Mouse (Mus musculus): ENCODE results near the gene Pde4d. TPM values are rescaled to one million over a fixed set of nuclear protein-coding genes. Genes with fewer than 3 reads are reported as not detected.

The Pde4d gene
- total RNA-seq, 1 experiment from 2014 or later = 18.9 TPM

- no peak for DNase-seq
Measured at GRCm38 (mm10) chr13:109576725-109577124, 1127.0 kb downstream of the Pde4d start.

- DNase-seq = no peak
Measured at GRCm38 (mm10) chr13:109577454-109577853, 1127.7 kb downstream of the Pde4d start.

GRCm38 (mm10) chr13:109577901-109578300 lies 1128.2 kb downstream of the Pde4d start:
- DNase-seq = no peak

DNA sequence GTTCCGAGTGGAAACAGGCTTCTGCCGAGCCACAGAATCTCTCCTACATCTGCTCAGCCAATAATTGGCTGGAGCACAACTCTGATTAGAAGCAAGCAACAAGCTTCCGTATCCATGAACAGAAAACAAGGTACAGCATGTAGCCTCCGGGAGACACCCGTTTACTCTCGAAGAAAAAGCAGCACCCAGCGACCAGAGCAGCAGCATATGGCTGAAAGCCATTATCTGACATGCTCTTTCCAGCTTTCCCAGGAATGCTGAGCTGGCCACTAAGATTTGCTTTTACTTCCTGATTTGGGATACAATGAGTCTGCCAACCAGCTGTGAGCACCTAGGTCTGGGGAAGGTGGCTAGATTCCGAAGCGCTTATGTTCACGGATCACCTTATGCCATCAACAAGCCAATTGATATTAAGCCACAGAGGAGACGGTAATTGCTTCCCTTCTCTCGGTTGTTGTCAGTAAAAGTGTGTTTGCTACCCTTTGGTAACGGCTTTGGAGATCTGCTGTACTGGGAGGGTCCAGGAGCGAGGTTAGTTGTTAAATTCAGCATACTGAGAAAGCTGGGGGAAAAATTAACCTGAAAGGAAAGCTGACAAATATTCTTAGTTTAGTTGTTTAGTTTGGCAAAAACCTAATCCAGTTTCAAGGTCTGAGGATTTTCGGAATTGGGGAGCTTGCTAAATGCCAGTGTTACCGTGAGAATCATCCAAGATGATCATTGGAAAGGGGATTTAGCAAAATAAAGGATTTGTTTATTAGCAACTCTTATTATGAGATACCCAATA lies 1131.7 kb downstream of the Pde4d start:
- no peak for DNase-seq

- no peak for DNase-seq
Measured at GRCm38 (mm10) chr13:109590048-109590447, 1140.3 kb downstream of the Pde4d start.

- no peak for DNase-seq
Measured at GRCm38 (mm10) chr13:109592192-109592797, 1142.5 kb downstream of the Pde4d start.

DNA sequence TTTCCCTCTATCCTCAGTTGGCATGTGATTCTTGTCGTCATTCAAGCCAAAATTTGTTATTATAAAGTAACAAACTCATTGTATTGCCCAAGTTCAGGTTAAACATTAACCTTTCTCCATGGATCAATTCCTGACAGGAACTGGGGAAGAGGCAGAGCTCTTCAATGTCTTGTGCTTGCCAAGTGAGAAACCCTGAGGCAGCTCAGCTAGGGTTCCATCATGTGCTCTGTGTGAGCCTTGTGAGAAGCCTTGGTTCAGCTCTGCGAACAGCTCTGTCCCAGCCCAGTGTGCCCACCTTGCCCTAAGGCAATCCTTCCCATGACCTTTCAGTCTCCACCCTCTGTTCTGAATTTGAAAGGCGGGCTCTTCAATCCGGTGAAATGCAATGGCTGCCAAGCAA lies 1150.0 kb downstream of the Pde4d start:
- no peak for DNase-seq

DNA sequence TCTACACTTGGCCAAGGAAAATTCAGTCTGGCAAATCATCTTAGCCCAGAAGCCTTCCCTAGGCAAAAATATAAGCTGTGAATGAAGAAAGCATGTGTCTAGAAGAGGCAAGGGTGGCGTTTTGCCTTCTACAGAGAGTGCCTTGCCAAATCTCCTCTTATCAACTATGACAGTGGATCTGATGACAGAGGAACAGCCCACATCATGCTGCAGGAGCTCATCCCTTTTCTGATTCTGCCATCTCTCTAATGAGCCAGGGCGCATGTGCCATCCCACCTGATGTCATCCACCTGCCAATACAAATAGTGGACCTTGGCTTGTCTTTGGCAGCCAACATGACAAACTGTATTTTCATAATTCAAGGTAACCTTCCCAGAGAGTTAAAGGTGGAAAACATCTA lies 1154.3 kb downstream of the Pde4d start:
- no peak for DNase-seq

GRCm38 (mm10) chr13:109605140-109605539 lies 1155.4 kb downstream of the Pde4d start:
- no peak for DNase-seq

- no peak for DNase-seq
Measured at GRCm38 (mm10) chr13:109609106-109609804, 1159.5 kb downstream of the Pde4d start.

GRCm38 (mm10) chr13:109609805-109610187 lies 1160.0 kb downstream of the Pde4d start:
- DNase-seq = peak; percentile 27

- DNase-seq = no peak
Measured at GRCm38 (mm10) chr13:109610772-109611171, 1161.0 kb downstream of the Pde4d start.

DNA sequence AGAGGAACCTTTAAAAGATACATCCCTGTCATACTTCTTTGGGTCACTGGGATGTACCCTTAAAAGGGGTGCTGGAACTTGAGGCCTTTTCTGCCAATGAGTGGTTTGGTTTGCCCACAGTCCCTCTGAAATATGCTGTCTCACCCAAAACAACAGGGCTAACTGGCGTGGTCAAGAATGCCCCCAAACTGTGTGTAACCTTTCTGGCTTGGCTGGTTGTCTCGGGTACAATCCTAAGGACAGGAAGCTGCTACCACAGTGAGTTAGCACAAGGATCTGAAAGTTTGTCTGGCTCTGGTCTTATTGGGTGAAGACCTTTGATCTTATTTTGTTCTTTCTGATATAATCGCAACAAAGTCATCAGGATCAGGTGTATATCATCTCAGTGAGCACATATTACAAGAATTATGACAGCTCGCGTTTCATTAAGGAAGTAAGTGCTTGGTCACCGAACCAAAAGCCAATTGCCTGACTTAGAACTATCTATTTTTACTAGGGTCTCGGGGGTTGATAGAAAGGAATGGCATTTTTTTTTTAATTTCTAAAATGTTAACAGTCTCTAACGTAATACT lies 1165.6 kb downstream of the Pde4d start:
- no peak for DNase-seq

GRCm38 (mm10) chr13:109615785-109616281 lies 1166.1 kb downstream of the Pde4d start:
- DNase-seq = no peak

DNA sequence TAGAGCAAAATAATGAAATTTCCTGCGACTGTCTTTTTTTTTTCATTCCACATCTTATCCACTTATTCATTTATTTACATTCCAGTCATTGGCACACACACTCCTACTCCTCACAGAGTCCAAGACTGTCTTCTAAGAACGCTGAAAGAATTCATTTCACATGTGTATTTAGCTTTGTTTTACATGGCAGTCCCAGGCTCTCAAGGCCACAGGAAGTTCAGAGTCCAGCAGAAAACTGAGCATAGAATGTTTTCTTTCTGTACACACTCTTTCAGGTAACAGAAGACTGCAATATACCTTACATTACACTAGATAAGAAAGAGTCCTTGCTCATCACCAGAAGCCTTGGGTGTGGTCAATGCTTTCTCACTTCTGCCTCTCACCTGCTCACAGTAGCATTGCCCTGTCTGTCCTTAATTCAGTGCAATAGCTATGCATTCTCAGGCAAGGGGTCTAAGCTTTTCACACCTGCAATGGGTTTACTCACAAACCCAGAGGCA lies 1169.5 kb downstream of the Pde4d start:
- DNase-seq = no peak

DNA sequence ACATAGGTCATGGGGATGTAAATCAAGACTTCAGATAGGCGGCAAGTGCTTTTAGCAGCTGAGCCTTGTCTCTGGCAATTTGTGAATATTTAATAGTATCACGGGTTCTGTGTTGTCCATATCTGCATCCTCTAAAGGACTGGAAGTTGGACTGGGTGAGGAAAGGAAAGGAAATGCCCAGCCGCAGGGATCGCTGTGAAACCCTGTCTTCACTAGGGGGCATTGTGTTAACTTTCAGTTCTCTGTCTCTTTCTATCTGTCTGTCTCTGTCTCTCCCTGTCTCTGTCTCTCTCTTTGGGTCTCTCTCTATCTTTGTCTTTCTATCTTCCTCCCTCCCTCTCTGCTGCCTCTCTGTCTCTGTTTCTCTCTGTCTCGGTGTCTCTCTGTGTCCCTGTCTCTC lies 1172.5 kb downstream of the Pde4d start:
- DNase-seq = no peak

DNA sequence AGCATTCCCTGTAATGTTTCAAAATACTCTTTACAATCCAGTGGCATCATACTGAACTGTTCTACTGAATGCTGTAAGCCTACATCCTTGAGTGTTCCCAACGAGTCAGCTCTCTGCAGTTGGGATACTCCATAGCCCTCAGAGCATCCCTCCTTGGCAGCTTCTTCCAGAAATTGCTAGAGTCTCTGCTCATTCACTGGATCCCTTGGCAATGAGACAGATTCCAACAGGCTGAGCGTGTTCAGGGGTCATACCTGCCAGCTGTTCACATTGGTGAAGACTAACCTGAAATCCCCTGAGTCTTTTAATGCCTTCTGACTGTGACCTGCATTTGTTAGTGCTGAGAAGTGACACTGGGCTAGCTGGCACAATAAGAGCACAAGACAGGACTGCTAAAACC lies 1173.5 kb downstream of the Pde4d start:
- DNase-seq = no peak

GRCm38 (mm10) chr13:109624772-109625349 lies 1175.1 kb downstream of the Pde4d start:
- DNase-seq = no peak

- DNase-seq = no peak
Measured at GRCm38 (mm10) chr13:109625466-109626129, 1175.8 kb downstream of the Pde4d start.

DNA sequence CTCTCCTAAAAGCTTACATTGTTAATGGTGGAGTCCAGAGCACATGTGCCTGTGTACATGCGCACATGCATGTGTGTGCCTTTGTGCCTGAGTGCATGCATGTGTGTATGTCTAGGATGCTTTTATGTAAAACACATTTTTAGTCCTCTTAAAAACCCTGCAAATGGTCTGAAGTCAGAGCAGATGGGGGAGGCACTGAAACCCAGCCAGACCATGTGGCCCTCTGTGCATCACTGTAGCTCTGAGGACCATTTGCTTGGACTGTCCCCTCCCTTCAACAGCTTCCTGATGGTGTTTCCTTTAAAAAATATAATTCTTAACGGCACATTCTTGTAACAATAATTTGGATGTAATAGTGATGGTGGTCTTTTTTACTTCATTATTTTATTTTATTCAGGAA lies 1177.5 kb downstream of the Pde4d start:
- no peak for DNase-seq

DNA sequence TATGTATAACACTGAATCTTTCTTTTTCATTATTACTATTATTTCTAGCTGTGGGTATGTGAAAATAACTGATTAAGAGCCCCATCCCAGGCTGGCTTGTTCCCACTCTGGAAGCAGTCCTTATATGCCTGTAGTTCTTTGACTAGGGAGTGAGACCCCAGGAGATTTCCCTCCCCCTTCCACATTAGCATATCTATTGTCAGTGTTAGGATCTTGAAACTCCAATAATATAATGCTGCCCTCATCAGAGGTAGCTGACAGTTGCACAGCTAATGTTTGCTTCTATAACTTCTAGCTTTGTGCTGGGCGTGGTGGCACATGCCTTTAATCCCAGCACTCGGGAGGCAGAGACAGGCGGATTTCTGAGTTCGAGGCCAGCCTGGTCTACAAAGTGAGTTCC lies 1178.9 kb downstream of the Pde4d start:
- no peak for DNase-seq

GRCm38 (mm10) chr13:109629216-109629615 lies 1179.5 kb downstream of the Pde4d start:
- no peak for DNase-seq
